Mouse (Mus musculus) liver, postnatal 0 days (tissue): Measurements from ENCODE around the gene Shld1. TPM values are rescaled to one million over a fixed set of nuclear protein-coding genes. Genes with fewer than 3 reads are reported as not detected.
A peak's percentile ranks its signal among the peaks of the same experiment; 100 is the strongest.

ENCODE experiments used
- ATAC-seq: fragments of 200-750 bp; cut with Nextera tagmentation; 2 replicates; pipeline ENCODE4 v1.8.0; 2017; ENCODE audit warnings: mild to moderate bottlenecking, moderate library complexity
- DNase-seq: peaks from one replicate; pipeline ENCODE4 v3.0.0-alpha.2; 2016
- H3K27ac ChIP-seq: fragments of 300-500 bp; sonication (generic); 2 replicates; pipeline ENCODE4 v1.5.1; 2014; ENCODE audit warnings: antibody characterized with exemption, moderate library complexity, mild to moderate bottlenecking, low read depth
- H3K27me3 ChIP-seq: fragments of 300-500 bp; sonication (generic); 2 replicates; pipeline ENCODE4 v1.6.1; 2014; ENCODE audit warnings: low read length, control low read depth, mixed read lengths; ENCODE audit not compliant: insufficient read depth
- H3K36me3 ChIP-seq: fragments of 300-500 bp; sonication (generic); replicated peaks from 2 replicates; pipeline ENCODE4 v1.6.1; 2014; ENCODE audit warnings: mild to moderate bottlenecking, control low read depth, low read length, moderate library complexity, mixed read lengths; ENCODE audit not compliant: insufficient read depth
- H3K4me1 ChIP-seq: fragments of 300-500 bp; sonication (generic); 2 replicates; pipeline ENCODE4 v1.6.1; 2014; ENCODE audit warnings: antibody characterized with exemption, mild to moderate bottlenecking, control low read depth; ENCODE audit not compliant: insufficient read depth
- H3K4me2 ChIP-seq: fragments of 300-500 bp; sonication (generic); 2 replicates; pipeline ENCODE4 v1.6.1; 2014; ENCODE audit warnings: low read depth, mild to moderate bottlenecking, low read length, moderate library complexity, mixed read lengths
- H3K4me3 ChIP-seq: fragments of 300-500 bp; sonication (generic); 2 replicates; pipeline ENCODE4 v1.5.1; 2014; ENCODE audit warnings: low read depth, low read length
- H3K9ac ChIP-seq: fragments of 300-500 bp; sonication (generic); replicated peaks from 2 replicates; pipeline ENCODE4 v1.6.1; 2014; ENCODE audit warnings: mild to moderate bottlenecking, moderate library complexity
- H3K9me3 ChIP-seq: fragments of 300-500 bp; sonication (generic); 2 replicates; pipeline ENCODE4 v1.6.1; 2016; ENCODE audit warnings: mild to moderate bottlenecking, control low read depth, low read length, mixed read lengths
- CTCF ChIP-seq: sonication (generic); IDR thresholded peaks from 2 replicates; pipeline ENCODE4 v1.5.1; 2016; ENCODE audit warnings: antibody characterized with exemption, low read depth
- EP300 ChIP-seq: IDR thresholded peaks from 2 replicates; pipeline ENCODE4 v1.6.1; 2016; ENCODE audit warnings: antibody characterized with exemption, low read depth, mild to moderate bottlenecking
- WGBS: fragments of 180-500 bp; shearing (Covaris S2); extraction: QIAGEN DNeasy Blood & Tissue Kit; methylation state at CpG from one replicate; pipeline ENCODE4 v1.1.7; 2014; ENCODE audit not compliant: insufficient replicate concordance; 5-methylcytosine and 5-hydroxymethylcytosine counted together
- polyA plus RNA-seq: library from polyadenylated mRNA; unstranded; fragments of >200 nt; fragmentation: Nextera tagmentation; extraction: Ambion mirVana; gene quantifications from 2 replicates; pipeline ENCODE4 v1.2.1, GENCODE M21; 2015

The Shld1 gene
- polyA plus RNA-seq, 1 experiment from 2014 or later: 9.5 TPM

DNA sequence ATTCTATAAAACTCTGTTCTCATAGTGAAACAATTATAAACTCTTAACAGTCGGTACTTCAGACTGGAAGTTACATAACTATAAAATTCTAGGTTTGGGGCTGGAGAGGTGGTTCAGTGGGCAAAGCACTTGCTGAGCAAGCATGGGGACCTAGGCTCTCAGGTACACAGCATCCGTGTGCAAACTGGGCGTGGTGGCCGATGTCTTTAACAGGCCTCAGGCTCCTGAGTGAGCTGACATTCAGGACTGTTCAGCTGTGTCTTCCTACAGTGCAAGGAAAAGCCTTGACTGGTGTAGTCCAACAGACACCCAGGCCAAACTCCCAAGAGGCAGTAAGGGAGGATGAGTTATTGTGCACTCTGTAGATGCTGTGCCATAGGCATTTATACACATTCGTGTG is 10.5 kb downstream of the Shld1 start:
- H3K27me3 ChIP-seq: no peaks in the 10 kb centered on the region
- H3K9me3 ChIP-seq: no peaks in the 10 kb centered on the region
- H3K4me3 ChIP-seq: no peak overlapping the region
- TF ChIP-seq CTCF (no peak), EP300 (no peak)
- H3K27ac ChIP-seq: peak overlapping the region; percentile 82
- DNase-seq (peak; percentile 35), ATAC-seq (no peak)
- WGBS: 59% methylated on average over 5 of the region's 5 CpGs
- peak overlapping the region; percentile 32 for H3K9ac ChIP-seq
- peak overlapping the region; percentile 51 for H3K4me2 ChIP-seq
- peaks cover 44% of the 10 kb centered on the region for H3K4me1 ChIP-seq
- H3K36me3 ChIP-seq: no peaks in the 10 kb centered on the region

DNA sequence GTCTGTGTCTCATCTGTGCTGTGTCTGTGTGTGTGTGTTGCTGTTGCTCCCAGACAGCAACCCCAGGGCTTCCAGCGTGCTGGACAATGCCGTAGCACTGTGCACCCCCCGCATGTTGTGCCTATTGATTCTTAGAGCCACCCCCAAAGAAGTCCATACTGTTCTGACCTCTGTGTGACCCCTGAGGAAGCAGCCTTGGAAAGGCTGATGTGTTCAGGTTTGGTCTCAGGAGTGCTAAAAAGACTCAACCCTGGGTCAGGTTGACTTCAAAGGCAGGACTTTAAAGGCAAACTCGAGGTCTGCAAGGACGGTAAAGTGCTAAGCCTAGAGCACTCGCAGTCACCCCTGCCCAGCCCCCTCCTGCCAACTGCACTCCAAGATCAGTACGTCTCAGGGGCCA is 11.0 kb downstream of the Shld1 start:
- H3K27ac ChIP-seq: peak overlapping the region; percentile 82
- 58% methylated on average over 7 of the region's 7 CpGs for WGBS

DNA sequence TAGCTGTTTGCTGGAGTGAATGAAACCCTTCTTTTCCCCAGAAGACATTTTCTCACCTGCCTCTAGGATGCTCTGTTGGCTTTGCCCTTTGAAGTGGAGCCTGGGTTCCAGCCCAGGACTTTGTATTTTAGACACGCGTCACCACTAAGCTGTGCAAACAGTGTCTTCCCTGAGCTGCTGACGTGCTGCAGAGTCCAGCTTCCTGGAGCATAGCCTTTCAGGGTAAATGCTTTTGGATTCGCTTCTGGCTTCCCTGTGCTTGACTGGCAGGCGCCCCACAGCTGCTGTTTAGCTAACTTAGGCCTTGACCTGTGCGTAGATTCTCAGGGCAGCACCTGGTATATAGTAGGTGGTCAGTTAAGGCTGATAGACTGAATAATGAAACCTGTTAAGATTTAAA is 11.7 kb downstream of the Shld1 start:
- Histone ChIP-seq H3K4me2 (peak overlapping the region; percentile 51; the same call in 1 of the 2 replicates), H3K36me3 (no peaks in the 10 kb centered on the region), H3K27ac (peak overlapping the region; percentile 82), H3K9ac (peak overlapping the region; percentile 32), H3K4me1 (peaks cover 34% of the 10 kb centered on the region), H3K4me3 (peak overlapping the region; percentile 11; the same call in 1 of the 2 replicates), H3K9me3 (no peaks in the 10 kb centered on the region), H3K27me3 (no peaks in the 10 kb centered on the region)
- ATAC-seq: peak; percentile 45
- WGBS: 70% methylated on average over 6 of the region's 6 CpGs
- TF ChIP-seq EP300: peak; percentile 56
- TF ChIP-seq CTCF: 0 out of 2 replicates have a peak, but pooled peaks have one; percentile 1
- peak; percentile 49 for DNase-seq

More for the DNA sequence above, 11.0 kb downstream of the Shld1 start:
- H3K4me2 ChIP-seq: peak overlapping the region; percentile 51
- ATAC-seq (no peak), DNase-seq (no peak)
- H3K9ac ChIP-seq: peak overlapping the region; percentile 32
- H3K27me3 ChIP-seq: no peaks in the 10 kb centered on the region
- H3K36me3 ChIP-seq: no peaks in the 10 kb centered on the region
- no peaks in the 10 kb centered on the region for H3K9me3 ChIP-seq
- TF ChIP-seq CTCF (no peak), EP300 (no peak)
- peaks cover 40% of the 10 kb centered on the region for H3K4me1 ChIP-seq
- peak overlapping the region; percentile 11; the same call in 1 of the 2 replicates for H3K4me3 ChIP-seq

DNA sequence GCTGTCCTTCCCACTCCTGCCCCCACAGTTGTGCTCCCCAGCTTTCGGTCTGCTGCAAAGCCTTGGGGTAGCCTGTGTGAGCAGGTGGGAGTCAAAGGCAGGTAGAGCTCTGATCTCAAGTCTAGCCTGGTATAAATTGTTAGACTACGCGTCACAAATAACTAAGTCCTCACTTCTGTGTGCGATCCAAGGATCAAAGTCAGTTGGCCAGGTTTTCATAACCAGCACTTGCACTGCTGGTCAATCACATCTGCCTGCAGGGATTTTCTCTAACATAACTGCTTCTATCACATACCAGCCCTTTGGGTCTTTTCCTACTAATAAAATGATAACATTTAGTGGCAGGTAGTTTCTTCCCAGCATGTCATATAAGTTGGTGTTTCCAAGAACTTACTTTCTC is 14.2 kb downstream of the Shld1 start:
- H3K4me1 ChIP-seq: peaks cover 11% of the 10 kb centered on the region
- H3K27ac ChIP-seq: no peak overlapping the region
- H3K36me3 ChIP-seq: 0 out of 2 replicates have a peak, but pooled peaks cover 2% of the 10 kb centered on the region
- H3K9me3 ChIP-seq: no peaks in the 10 kb centered on the region
- H3K9ac ChIP-seq: no peak overlapping the region
- WGBS: 93% methylated on average over 4 of the region's 4 CpGs
- no peak for DNase-seq
- H3K4me3 ChIP-seq: no peak overlapping the region
- TF ChIP-seq CTCF: no peak
- no peak for TF ChIP-seq EP300
- H3K27me3 ChIP-seq: no peaks in the 10 kb centered on the region
- no peak for ATAC-seq
- H3K4me2 ChIP-seq: no peak overlapping the region

DNA sequence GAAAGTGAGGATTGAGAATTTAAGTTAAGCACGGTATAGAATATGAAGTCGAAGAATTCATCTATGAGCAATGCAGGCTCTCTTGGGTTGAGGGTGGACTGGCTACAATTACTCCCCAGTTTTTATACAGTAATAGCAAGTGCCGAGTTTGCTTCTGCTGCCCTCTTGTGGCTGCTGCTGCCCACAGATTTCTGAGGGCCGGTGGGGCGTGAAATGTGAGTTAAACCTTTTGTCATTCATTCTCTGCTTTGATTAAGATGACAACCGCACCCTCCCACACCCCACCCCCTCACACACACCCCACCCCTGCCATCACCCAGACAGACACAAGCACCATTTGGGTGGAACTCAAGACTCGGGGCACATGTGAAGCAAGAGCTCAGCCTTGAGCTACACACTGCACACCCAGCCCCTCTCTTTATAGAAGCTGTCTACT is 14.7 kb downstream of the Shld1 start:
- ATAC-seq (peak; percentile 41), DNase-seq (peak; percentile 86)
- H3K9ac ChIP-seq: no peak overlapping the region
- no peak overlapping the region for H3K4me3 ChIP-seq
- H3K36me3 ChIP-seq: 0 out of 2 replicates have a peak, but pooled peaks cover 2% of the 10 kb centered on the region
- no peak overlapping the region for H3K4me2 ChIP-seq
- no peak overlapping the region for H3K27ac ChIP-seq
- H3K27me3 ChIP-seq: no peaks in the 10 kb centered on the region
- peaks cover 8% of the 10 kb centered on the region for H3K4me1 ChIP-seq
- TF ChIP-seq CTCF: peak; percentile 93
- no peak for TF ChIP-seq EP300
- no peaks in the 10 kb centered on the region for H3K9me3 ChIP-seq
- WGBS: 18% methylated on average over 7 of the region's 7 CpGs

DNA sequence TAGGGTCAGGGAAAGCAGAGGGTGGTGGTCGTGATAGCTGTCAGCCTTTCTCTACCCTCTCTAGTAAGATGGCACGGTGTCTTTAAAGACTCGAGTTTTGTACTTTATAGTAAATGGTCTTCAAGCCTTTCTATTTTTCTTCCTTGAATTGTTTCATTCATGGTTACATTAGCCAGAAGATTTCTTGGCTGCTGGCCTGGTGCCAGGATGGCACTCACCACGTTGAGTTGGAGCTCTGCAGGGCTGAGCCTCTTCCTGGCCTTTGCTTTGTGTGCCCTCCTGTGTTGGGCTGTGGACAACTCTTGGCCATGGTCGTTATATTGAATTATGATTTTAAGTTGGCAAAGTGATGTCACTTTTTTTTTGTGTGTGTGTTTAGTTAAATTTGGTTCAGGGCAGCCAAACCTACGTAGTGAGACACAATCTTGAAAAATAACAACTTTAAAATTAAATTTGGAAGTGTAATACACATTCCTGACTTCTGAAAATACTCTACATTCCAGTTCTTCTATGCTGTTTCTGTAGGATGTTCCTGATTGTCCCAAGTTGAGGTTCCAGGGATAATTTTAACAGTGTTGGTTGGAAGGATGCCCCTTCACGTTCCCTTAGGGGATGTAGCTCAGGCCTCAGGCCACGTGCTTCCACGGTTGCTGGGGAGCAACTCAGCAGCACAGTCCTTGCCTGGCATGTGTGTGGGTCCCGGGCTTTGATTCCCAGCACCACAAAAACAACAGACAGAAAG is 18.7 kb downstream of the Shld1 start:
- no peak for DNase-seq
- Histone ChIP-seq H3K4me3 (no peak overlapping the region), H3K27me3 (no peaks in the 10 kb centered on the region), H3K36me3 (0 out of 2 replicates have a peak, but pooled peaks cover 2% of the 10 kb centered on the region), H3K9ac (no peak overlapping the region), H3K4me2 (no peak overlapping the region), H3K9me3 (no peaks in the 10 kb centered on the region), H3K27ac (no peak overlapping the region), H3K4me1 (no peaks in the 10 kb centered on the region)
- WGBS: 75% methylated on average over 10 of the region's 10 CpGs
- TF ChIP-seq EP300: no peak
- no peak for TF ChIP-seq CTCF
- ATAC-seq: no peak
